Mouse (Mus musculus) kidney, adult 9 months (tissue): ENCODE results near the gene Scgb1b29.
"Not testable (repeated sequence)": the region's sequence is repeated elsewhere in the genome, so short reads cannot be mapped to it uniquely, and the experiment has no call there.

ENCODE experiments used
- DNase-seq: peaks from one replicate; pipeline ENCODE4 v3.0.0; 2022

Gene Scgb1b29

GRCm38 (mm10) chr7:32441241-32441640 lies at the start of gene Scgb1b29:
Gene Scgb1b29, plus strand, starts transcription at chr7:32441541.
- DNase-seq, result not testable (repeated sequence)

- DNase-seq, result not testable (repeated sequence)
Measured at GRCm38 (mm10) chr7:32428636-32429035, 12.7 kb upstream of the Scgb1b29 start.
